Comparison of ENCODE assay signal across 14 mouse cellular contexts in the genomic region with DNA sequence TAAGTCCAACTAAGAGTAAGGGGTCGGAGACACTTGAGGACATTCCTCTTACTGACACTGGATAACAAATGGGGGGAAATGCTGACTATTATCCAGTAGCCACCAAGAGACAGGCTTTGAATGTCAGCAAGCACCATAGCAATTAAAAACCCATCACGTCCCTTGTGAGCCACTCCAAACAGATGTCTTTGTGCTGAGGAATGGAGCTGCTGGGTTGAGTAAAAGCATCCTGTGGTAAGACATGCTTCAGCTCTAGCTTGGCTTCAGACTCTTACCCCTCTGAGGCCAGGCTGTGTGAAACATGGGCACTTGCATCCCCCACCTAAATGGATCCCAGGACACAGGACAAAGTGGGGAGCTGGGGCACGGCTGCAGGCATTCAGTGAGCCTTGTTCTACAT.
DNase-seq lines count a peak whose midpoint lies in the region; ATAC-seq and TF ChIP-seq lines count a peak whose summit lies in the region.
"Had no signal": no experiment of that assay in that cellular context is flagged by ENCODE, and none has a peak within 500 bp of the region (broad histone marks: within the 10 kb centered on the region; RNA-seq: fewer than 3 reads in every experiment).

No protein-coding gene starts in this region.

- H3K27ac ChIP-seq in forebrain, embryonic 15.5 days (replicated peaks), result peak overlapping the region; percentile 66; the same call in 1 of the 2 replicates
- no peak overlapping the region for H3K27ac ChIP-seq in forebrain, embryonic 12.5 days
- H3K27ac ChIP-seq in lung, embryonic 16.5 days (ENCODE audit: low read length), result peak overlapping the region; percentile 81
- peak overlapping the region; percentile 71 for H3K27ac ChIP-seq in hindbrain, embryonic 15.5 days (replicated peaks)
- peak overlapping the region; percentile 56 for H3K27ac ChIP-seq in neural tube, embryonic 15.5 days (replicated peaks)
- H3K27ac ChIP-seq: embryonic facial prominence, embryonic 12.5 days; heart, adult 2 months; intestine, embryonic 15.5 days; kidney, embryonic 15.5 days had no signal

- H3K9me3 ChIP-seq in forebrain, embryonic 15.5 days, result no peaks in the 10 kb centered on the region
- H3K9me3 ChIP-seq in forebrain, embryonic 12.5 days, result no peaks in the 10 kb centered on the region
- no peaks in the 10 kb centered on the region for H3K9me3 ChIP-seq in lung, embryonic 16.5 days (ENCODE audit: control insufficient read depth, low read length)
- no peaks in the 10 kb centered on the region for H3K9me3 ChIP-seq in hindbrain, embryonic 15.5 days
- no peaks in the 10 kb centered on the region for H3K9me3 ChIP-seq in neural tube, embryonic 15.5 days (replicated peaks)
- H3K9me3 ChIP-seq: embryonic facial prominence, embryonic 12.5 days; intestine, embryonic 15.5 days; kidney, embryonic 15.5 days had no signal

- peaks cover 17% of the 10 kb centered on the region for H3K4me1 ChIP-seq in forebrain, embryonic 15.5 days
- H3K4me1 ChIP-seq in forebrain, embryonic 12.5 days, result peaks cover 14% of the 10 kb centered on the region
- H3K4me1 ChIP-seq in lung, embryonic 16.5 days (replicated peaks; ENCODE audit: control insufficient read depth, insufficient read depth, low read length), result 0 out of 2 replicates have a peak, but pooled peaks cover 3% of the 10 kb centered on the region
- H3K4me1 ChIP-seq in lung, adult 2 months (ENCODE audit: control insufficient read depth, insufficient read depth, low read length), result no peaks in the 10 kb centered on the region
- H3K4me1 ChIP-seq in hindbrain, embryonic 15.5 days (replicated peaks), result peaks cover 44% of the 10 kb centered on the region
- peaks cover 25% of the 10 kb centered on the region for H3K4me1 ChIP-seq in neural tube, embryonic 15.5 days
- H3K4me1 ChIP-seq: embryonic facial prominence, embryonic 12.5 days; intestine, embryonic 15.5 days had no signal

- no peak overlapping the region for H3K4me3 ChIP-seq in forebrain, embryonic 15.5 days
- H3K4me3 ChIP-seq in forebrain, embryonic 12.5 days (replicated peaks), result no peak overlapping the region
- no peak overlapping the region for H3K4me3 ChIP-seq in lung, embryonic 16.5 days (ENCODE audit: low read length)
- no peak overlapping the region for H3K4me3 ChIP-seq in lung, adult 2 months (replicated peaks; ENCODE audit: extremely low read depth, low read depth, low read length)
- H3K4me3 ChIP-seq in hindbrain, embryonic 15.5 days, result no peak overlapping the region
- no peak overlapping the region for H3K4me3 ChIP-seq in neural tube, embryonic 15.5 days (replicated peaks)
- H3K4me3 ChIP-seq: embryonic facial prominence, embryonic 12.5 days; heart, adult 2 months; intestine, embryonic 15.5 days; kidney, embryonic 15.5 days had no signal

- no peak for DNase-seq in lung, adult 2 months
- no peak for DNase-seq in adrenal gland, postnatal 36 days
- DNase-seq: heart, adult 2 months; thymus, postnatal 25 days had no signal

- no peak for TF ChIP-seq POLR2A in lung, adult 2 months (IDR thresholded peaks at IDR 0.05; ENCODE audit: borderline replicate concordance, extremely low read depth, low read depth, low read length)

- ATAC-seq in forebrain, embryonic 15.5 days (replicated peaks), result no peak
- no peak for ATAC-seq in forebrain, embryonic 12.5 days (ENCODE audit: low FRiP score)
- peak; percentile 86 for ATAC-seq in lung, embryonic 16.5 days (ENCODE audit: low read depth)
- peak; percentile 19; the same call in 1 of the 2 replicates for ATAC-seq in hindbrain, embryonic 15.5 days (ENCODE audit: low FRiP score, low read depth)
- ATAC-seq in neural tube, embryonic 15.5 days (ENCODE audit: low FRiP score), result 0 out of 2 replicates have a peak, but pooled peaks have one; percentile 16
- ATAC-seq: activated CD4-positive, CD25-positive, alpha-beta regulatory T cell, adult 4 months; intestine, embryonic 15.5 days had no signal

- H3K9ac ChIP-seq in forebrain, embryonic 15.5 days (replicated peaks), result no peak overlapping the region
- H3K9ac ChIP-seq in forebrain, embryonic 12.5 days, result no peak overlapping the region
- H3K9ac ChIP-seq in lung, embryonic 16.5 days (ENCODE audit: low read length), result no peak overlapping the region
- H3K9ac ChIP-seq in hindbrain, embryonic 15.5 days, result no peak overlapping the region
- H3K9ac ChIP-seq in neural tube, embryonic 15.5 days (replicated peaks), result no peak overlapping the region
- H3K9ac ChIP-seq: embryonic facial prominence, embryonic 12.5 days; intestine, embryonic 15.5 days; kidney, embryonic 15.5 days had no signal

- TF ChIP-seq CTCF in lung, adult 2 months (IDR thresholded peaks at IDR 0.05; ENCODE audit: insufficient read depth, low read length), result no peak

- 61% methylated on average over 3 of the region's 3 CpGs for WGBS in forebrain, embryonic 15.5 days
- WGBS in forebrain, embryonic 12.5 days, result 70% methylated on average over 3 of the region's 3 CpGs
- WGBS in lung, embryonic 16.5 days, result 60% methylated on average over 3 of the region's 3 CpGs
- 82% methylated on average over 3 of the region's 3 CpGs for WGBS in lung, adult 2 months
- 47% methylated on average over 3 of the region's 3 CpGs for WGBS in hindbrain, embryonic 15.5 days
- 53% methylated on average over 3 of the region's 3 CpGs for WGBS in neural tube, embryonic 15.5 days

- H3K36me3 ChIP-seq in forebrain, embryonic 15.5 days, result no peaks in the 10 kb centered on the region
- no peaks in the 10 kb centered on the region for H3K36me3 ChIP-seq in forebrain, embryonic 12.5 days (replicated peaks)
- no peaks in the 10 kb centered on the region for H3K36me3 ChIP-seq in lung, embryonic 16.5 days (ENCODE audit: control insufficient read depth, insufficient read depth, low read length)
- H3K36me3 ChIP-seq in hindbrain, embryonic 15.5 days, result no peaks in the 10 kb centered on the region
- no peaks in the 10 kb centered on the region for H3K36me3 ChIP-seq in neural tube, embryonic 15.5 days
- H3K36me3 ChIP-seq: embryonic facial prominence, embryonic 12.5 days; intestine, embryonic 15.5 days; kidney, embryonic 15.5 days had no signal

- no peak overlapping the region for H3K4me2 ChIP-seq in forebrain, embryonic 15.5 days (replicated peaks)
- no peak overlapping the region for H3K4me2 ChIP-seq in forebrain, embryonic 12.5 days
- H3K4me2 ChIP-seq in lung, embryonic 16.5 days (ENCODE audit: low read depth, low read length), result no peak overlapping the region
- 0 out of 2 replicates have a peak overlapping the region, but pooled peaks have one; percentile 1 for H3K4me2 ChIP-seq in hindbrain, embryonic 15.5 days
- H3K4me2 ChIP-seq in neural tube, embryonic 15.5 days, result no peak overlapping the region
- H3K4me2 ChIP-seq: embryonic facial prominence, embryonic 12.5 days; intestine, embryonic 15.5 days; kidney, embryonic 15.5 days; liver, embryonic 11.5 days had no signal

- H3K27me3 ChIP-seq in forebrain, embryonic 15.5 days, result no peaks in the 10 kb centered on the region
- peaks cover 9% of the 10 kb centered on the region; the same call in 1 of the 2 replicates for H3K27me3 ChIP-seq in forebrain, embryonic 12.5 days
- no peaks in the 10 kb centered on the region for H3K27me3 ChIP-seq in lung, embryonic 16.5 days (ENCODE audit: control insufficient read depth, insufficient read depth, low read depth, low read length)
- no peaks in the 10 kb centered on the region for H3K27me3 ChIP-seq in hindbrain, embryonic 15.5 days
- no peaks in the 10 kb centered on the region for H3K27me3 ChIP-seq in neural tube, embryonic 15.5 days (replicated peaks)
- H3K27me3 ChIP-seq: embryonic facial prominence, embryonic 12.5 days; intestine, embryonic 15.5 days; kidney, embryonic 15.5 days had no signal

Comparison
In these comparisons a context has a peak if more than half of its experiments do, and no peak if none do; other contexts are left out.
1. ATAC-seq: peak in lung, embryonic 16.5 days (single experiment), hindbrain, embryonic 15.5 days (single experiment) and neural tube, embryonic 15.5 days (single experiment); none in forebrain, embryonic 15.5 days (single experiment) and forebrain, embryonic 12.5 days (single experiment).